Mouse (Mus musculus) sigmoid colon, adult 10 weeks (tissue): Measurements from ENCODE around the gene Shc4. TPM values are rescaled to one million over a fixed set of nuclear protein-coding genes. Genes with fewer than 3 reads are reported as not detected.

Experiments
- polyA plus RNA-seq: library from polyadenylated mRNA; stranded (reverse); fragments of 350-450 nt; fragmentation: Illumina TruSeq; extraction: RNeasy Lipid Tissue Mini Kit (QIAGEN cat#74804); gene quantifications from one replicate; pipeline ENCODE4 v1.2.3, GENCODE M21; 2014; ENCODE audit warnings: low read depth, low replicate concordance

Gene Shc4
- polyA plus RNA-seq: 1.5 TPM

GRCm38 (mm10) chr2:125724086-125724430, at the start of gene Shc4:
Gene Shc4 (minus strand): TSS chr2:125724148.

DNA sequence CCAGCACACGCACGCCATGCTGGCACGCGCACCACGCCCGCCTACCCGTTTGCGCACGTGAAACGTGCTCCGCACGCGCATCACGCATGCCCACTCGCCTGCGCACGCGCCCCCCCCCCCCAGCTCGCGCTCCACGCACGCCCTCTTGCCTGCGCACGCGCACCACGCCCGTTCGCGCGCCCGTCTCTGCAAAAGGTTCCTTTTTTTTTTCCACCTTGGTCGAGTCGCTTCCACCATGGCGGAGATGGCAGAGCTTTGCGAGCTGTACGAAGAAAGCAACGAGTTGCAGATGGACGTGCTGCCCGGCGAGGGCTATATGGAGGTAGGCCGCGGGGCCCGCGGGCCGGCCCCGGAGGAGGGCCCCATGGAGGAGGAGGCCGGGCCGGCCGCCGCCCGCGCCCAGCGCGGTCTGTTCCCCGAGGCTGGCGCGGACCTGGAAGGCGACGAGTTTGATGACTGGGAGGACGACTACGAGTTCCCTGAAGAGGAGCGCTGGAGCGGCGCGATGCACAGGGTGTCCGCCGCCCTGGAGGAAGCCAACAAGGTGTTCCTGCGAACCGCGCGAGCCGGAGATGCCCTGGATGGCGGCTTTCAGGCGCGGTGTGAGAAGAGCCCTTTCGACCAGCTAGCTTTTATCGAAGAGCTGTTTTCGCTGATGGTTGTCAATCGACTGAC, 50.9 kb downstream of the Shc4 start, which contains the start of gene Eid1:
Eid1 (plus strand) TSS at position 139 of the 675 bp plus-strand sequence.

GRCm38 (mm10) chr2:125624837-125625351, 99.1 kb downstream of the Shc4 start, which contains the start of gene Cep152:
Gene Cep152 (minus strand): TSS chr2:125625113.

Other genes with a start within 250 kb of the Shc4 start
- not detected for gene Gm9913, start 219.1 kb downstream of the Shc4 start, polyA plus RNA-seq
- 20.3 TPM for gene Fbn1, start 216.2 kb downstream of the Shc4 start, polyA plus RNA-seq
- gene Cep152, start 99.0 kb downstream of the Shc4 start, polyA plus RNA-seq: 2.9 TPM
- gene Eid1, start 51.1 kb downstream of the Shc4 start, polyA plus RNA-seq: 206 TPM
- 84.6 TPM for gene Secisbp2l, start 58.7 kb upstream of the Shc4 start, polyA plus RNA-seq
- gene Galk2, start 135.0 kb upstream of the Shc4 start, polyA plus RNA-seq: 128 TPM
- gene Cops2, start 135.0 kb upstream of the Shc4 start, polyA plus RNA-seq: 411 TPM